Mouse (Mus musculus) spleen, adult 2 months (tissue): ENCODE data around the gene Numa1.

Source experiments
- CTCF ChIP-seq: fragments of 200-500 bp; IDR thresholded peaks from 2 replicates; pipeline ENCODE4 v1.5.1; 2011; ENCODE audit warnings: mild to moderate bottlenecking, inconsistent platforms; ENCODE audit not compliant: insufficient read depth, insufficient read length, insufficient replicate concordance; ENCODE audit errors: extremely low read depth
- POLR2A ChIP-seq: fragments of 200-500 bp; IDR thresholded peaks from 2 replicates; pipeline ENCODE4 v1.6.1; 2011; ENCODE audit warnings: low read depth, low read length, inconsistent platforms

DNA sequence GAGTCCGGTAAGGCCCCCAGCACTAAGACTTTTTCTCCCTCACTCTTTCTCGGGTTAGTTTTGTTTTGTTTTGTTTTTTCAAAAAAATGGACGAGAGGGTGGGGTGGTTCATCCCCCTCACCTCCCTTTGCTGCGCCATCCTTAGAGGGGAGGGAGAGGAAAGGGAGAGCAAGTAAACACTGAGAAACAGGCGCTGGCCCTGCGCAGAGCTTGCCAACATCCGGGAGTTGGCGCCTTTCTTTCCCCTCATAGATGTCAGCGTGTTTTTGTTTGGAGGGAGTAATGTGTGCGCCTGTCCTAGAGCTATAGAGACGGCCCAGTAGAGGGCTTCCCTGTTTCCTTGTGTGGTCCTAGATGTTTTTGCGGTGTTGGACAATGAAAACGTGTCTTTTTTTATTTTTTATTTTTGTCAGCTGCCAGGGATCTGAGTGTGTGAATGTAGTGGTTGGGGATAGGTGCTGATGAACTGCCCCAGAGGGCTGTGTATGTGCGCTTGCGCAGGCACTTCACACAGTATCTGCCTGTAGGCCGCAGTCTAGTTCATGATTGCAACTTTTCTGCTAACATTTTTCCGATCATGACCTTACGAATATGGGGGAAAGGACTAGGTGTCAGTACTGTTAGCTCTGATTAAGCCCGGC, 37.0 kb downstream of the Numa1 start:
- TF ChIP-seq POLR2A (no peak), CTCF (no peak)
